Mouse (Mus musculus) CH12.LX (cell line): Measurements from ENCODE around the gene Hsd17b7.

Experiments used
- BHLHE40 ChIP-seq: IDR thresholded peaks from 2 replicates; pipeline ENCODE4 v1.6.1; 2011; ENCODE audit warnings: mild to moderate bottlenecking, low read depth, low read length, improper control_type of control experiment
- CHD2 ChIP-seq: IDR thresholded peaks from 2 replicates; pipeline ENCODE4 v1.6.1; 2011; ENCODE audit warnings: low read length, improper control_type of control experiment
- CTCF ChIP-seq, 2 experiments: IDR thresholded peaks in 1 of 2; conservative IDR thresholded peaks in 1 of 2; 2 replicates each; pipeline ENCODE4 v1.5.1; 2011 to 2012; ENCODE audit warnings: low read depth in 2 of 2, low read length in 2 of 2, improper control_type of control experiment in 1 of 2, inconsistent platforms in 1 of 2, mild to moderate bottlenecking in 1 of 2, moderate library complexity in 1 of 2
- E2F4 ChIP-seq: IDR thresholded peaks from 2 replicates; pipeline ENCODE4 v1.6.1; 2011; ENCODE audit warnings: low read depth, low read length, improper control_type of control experiment; ENCODE audit not compliant: insufficient replicate concordance
- EP300 ChIP-seq: IDR thresholded peaks from 2 replicates; pipeline ENCODE4 v1.6.1; 2011; ENCODE audit warnings: low read length, improper control_type of control experiment
- GABPA ChIP-seq: IDR thresholded peaks from 2 replicates; pipeline ENCODE4 v1.6.1; 2012; ENCODE audit warnings: low read depth, low read length, improper control_type of control experiment, inconsistent platforms; ENCODE audit not compliant: insufficient replicate concordance
- HCFC1 ChIP-seq: IDR thresholded peaks from 2 replicates; pipeline ENCODE4 v1.6.1; 2012; ENCODE audit warnings: low read depth, mild to moderate bottlenecking, inconsistent platforms, low read length, improper control_type of control experiment
- NRF1 ChIP-seq: IDR thresholded peaks from 2 replicates; pipeline ENCODE4 v1.6.1; 2014; ENCODE audit warnings: low read depth, mild to moderate bottlenecking, inconsistent platforms, low read length, improper control_type of control experiment, moderate library complexity
- POLR2A ChIP-seq: IDR thresholded peaks from 2 replicates; pipeline ENCODE4 v1.6.1; 2011; ENCODE audit warnings: low read depth, mild to moderate bottlenecking, improper control_type of control experiment, low read length
- POLR2AphosphoS2 ChIP-seq: IDR thresholded peaks from 2 replicates; pipeline ENCODE4 v1.6.1; 2011; ENCODE audit warnings: low read depth, low read length, improper control_type of control experiment
- RCOR1 ChIP-seq: conservative IDR thresholded peaks from 2 replicates; pipeline ENCODE4 v1.6.1; 2012; ENCODE audit warnings: low read depth, mild to moderate bottlenecking, inconsistent platforms, low read length, improper control_type of control experiment
- SMC3 ChIP-seq: IDR thresholded peaks from 2 replicates; pipeline ENCODE4 v1.6.1; 2011; ENCODE audit warnings: low read depth, low read length, improper control_type of control experiment
- ZNF384 ChIP-seq: IDR thresholded peaks from 2 replicates; pipeline ENCODE4 v1.6.1; 2012; ENCODE audit warnings: low read depth, low read length, improper control_type of control experiment, inconsistent platforms

GRCm38 (mm10) chr1:169909659-169910058 is 59.4 kb downstream of the Hsd17b7 start:
- TF ChIP-seq SMC3 (no peak), CTCF (conservative IDR thresholded peaks at IDR 0.05 in 1 of 2, IDR thresholded peaks at IDR 0.05 in 1 of 2; ENCODE audit: low read depth in 2 of 2, low read length in 2 of 2) (no peak), CHD2 (no peak), POLR2A (no peak), EP300 (no peak), NRF1 (no peak), HCFC1 (no peak), GABPA (no peak), BHLHE40 (no peak), ZNF384 (no peak), RCOR1 (no peak), E2F4 (no peak), POLR2AphosphoS2 (no peak)
